Mouse (Mus musculus): ENCODE results near the gene Sstr3. TPM values are rescaled to one million over a fixed set of nuclear protein-coding genes. Genes with fewer than 3 reads are reported as not detected.

The Sstr3 gene
- total RNA-seq, 1 experiment from 2014 or later, result 0.10 TPM

GRCm38 (mm10) chr15:78535723-78536421 is 8.6 kb downstream of the Sstr3 start:
- ATAC-seq (replicated peaks; ENCODE audit: insufficient number of reproducible peaks, low FRiP score, low TSS enrichment, poor library complexity, severe bottlenecking), result no peak

GRCm38 (mm10) chr15:78533346-78533835 is 11.1 kb downstream of the Sstr3 start:
- ATAC-seq (replicated peaks; ENCODE audit: insufficient number of reproducible peaks, low FRiP score, low TSS enrichment, poor library complexity, severe bottlenecking), result no peak

- ATAC-seq (replicated peaks; ENCODE audit: insufficient number of reproducible peaks, low FRiP score, low TSS enrichment, poor library complexity, severe bottlenecking), result no peak
Measured at GRCm38 (mm10) chr15:78532566-78533345, 11.7 kb downstream of the Sstr3 start.

GRCm38 (mm10) chr15:78531901-78532469 is 12.5 kb downstream of the Sstr3 start:
- ATAC-seq (replicated peaks; ENCODE audit: insufficient number of reproducible peaks, low FRiP score, low TSS enrichment, poor library complexity, severe bottlenecking), result peak; percentile 91

- no peak for ATAC-seq (replicated peaks; ENCODE audit: insufficient number of reproducible peaks, low FRiP score, low TSS enrichment, poor library complexity, severe bottlenecking)
Measured at GRCm38 (mm10) chr15:78531451-78531720, 13.1 kb downstream of the Sstr3 start.

GRCm38 (mm10) chr15:78530671-78531450 is 13.6 kb downstream of the Sstr3 start, which contains the start of gene C1qtnf6:
TSS of gene C1qtnf6 (minus strand) at chr15:78531416.
- ATAC-seq (replicated peaks; ENCODE audit: insufficient number of reproducible peaks, low FRiP score, low TSS enrichment, poor library complexity, severe bottlenecking), result no peak

GRCm38 (mm10) chr15:78530141-78530540 is 14.3 kb downstream of the Sstr3 start:
- ATAC-seq (replicated peaks; ENCODE audit: insufficient number of reproducible peaks, low FRiP score, low TSS enrichment, poor library complexity, severe bottlenecking), result no peak

- ATAC-seq (replicated peaks; ENCODE audit: insufficient number of reproducible peaks, low FRiP score, low TSS enrichment, poor library complexity, severe bottlenecking), result no peak
Measured at GRCm38 (mm10) chr15:78529428-78529990, 15.0 kb downstream of the Sstr3 start.

GRCm38 (mm10) chr15:78528726-78529411 is 15.6 kb downstream of the Sstr3 start:
- no peak for ATAC-seq (replicated peaks; ENCODE audit: insufficient number of reproducible peaks, low FRiP score, low TSS enrichment, poor library complexity, severe bottlenecking)

- no peak for ATAC-seq (replicated peaks; ENCODE audit: insufficient number of reproducible peaks, low FRiP score, low TSS enrichment, poor library complexity, severe bottlenecking)
Measured at GRCm38 (mm10) chr15:78527973-78528372, 16.5 kb downstream of the Sstr3 start.

GRCm38 (mm10) chr15:78524163-78524562 is 20.3 kb downstream of the Sstr3 start:
- ATAC-seq (replicated peaks; ENCODE audit: insufficient number of reproducible peaks, low FRiP score, low TSS enrichment, poor library complexity, severe bottlenecking), result no peak

GRCm38 (mm10) chr15:78521892-78522291 is 22.6 kb downstream of the Sstr3 start:
- no peak; the same call in 1 of the 2 replicates for ATAC-seq (replicated peaks; ENCODE audit: insufficient number of reproducible peaks, low FRiP score, low TSS enrichment, poor library complexity, severe bottlenecking)

GRCm38 (mm10) chr15:78521331-78521730 is 23.2 kb downstream of the Sstr3 start:
- no peak for ATAC-seq (replicated peaks; ENCODE audit: insufficient number of reproducible peaks, low FRiP score, low TSS enrichment, poor library complexity, severe bottlenecking)

GRCm38 (mm10) chr15:78520112-78520715 is 24.3 kb downstream of the Sstr3 start:
- 0 out of 2 replicates have a peak, but pooled peaks have one; percentile 10 for ATAC-seq (replicated peaks; ENCODE audit: insufficient number of reproducible peaks, low FRiP score, low TSS enrichment, poor library complexity, severe bottlenecking)

GRCm38 (mm10) chr15:78518221-78518620 is 26.3 kb downstream of the Sstr3 start:
- ATAC-seq (replicated peaks; ENCODE audit: insufficient number of reproducible peaks, low FRiP score, low TSS enrichment, poor library complexity, severe bottlenecking), result no peak

- ATAC-seq (replicated peaks; ENCODE audit: insufficient number of reproducible peaks, low FRiP score, low TSS enrichment, poor library complexity, severe bottlenecking), result 0 out of 2 replicates have a peak, but pooled peaks have one; percentile 47
Measured at GRCm38 (mm10) chr15:78515759-78516158, 28.7 kb downstream of the Sstr3 start.

- ATAC-seq (replicated peaks; ENCODE audit: insufficient number of reproducible peaks, low FRiP score, low TSS enrichment, poor library complexity, severe bottlenecking), result peak; percentile 57
Measured at GRCm38 (mm10) chr15:78514393-78515146, 29.9 kb downstream of the Sstr3 start.

All from monocyte, adult 5-6 weeks (primary cell).